Comparison of ENCODE assay signal across 11 mouse cellular contexts in the genomic region with DNA sequence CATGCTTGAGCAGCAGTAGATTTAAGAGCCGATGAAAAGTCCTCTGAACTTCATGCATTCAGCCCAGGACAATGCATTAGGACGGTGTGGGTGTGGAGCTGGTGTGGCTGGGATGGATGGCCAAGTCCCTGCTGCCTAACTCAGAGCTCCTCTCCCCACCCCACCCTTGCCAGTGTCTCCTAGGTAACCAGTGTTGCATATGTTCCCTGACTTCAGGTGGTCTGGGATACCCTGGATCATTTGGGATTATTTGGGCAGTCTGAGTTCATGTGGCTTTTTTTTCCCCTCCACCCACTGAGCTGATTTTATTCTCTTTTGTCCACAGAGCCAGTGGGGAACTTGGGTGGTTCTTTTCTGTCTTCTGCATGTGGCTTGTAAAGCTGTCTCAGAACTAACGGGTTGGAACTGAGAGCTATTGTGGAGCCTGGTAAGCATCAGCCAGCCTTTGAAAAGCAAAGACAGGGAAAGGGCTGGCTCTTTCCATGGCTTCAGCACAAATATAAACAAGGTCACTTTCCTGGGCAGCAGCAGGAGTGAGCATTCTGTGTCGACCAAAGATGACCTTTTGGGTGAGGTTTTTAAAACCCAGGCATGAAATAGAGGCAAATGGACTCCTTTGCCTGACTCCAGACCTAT.
DNase-seq lines count a peak whose midpoint lies in the region; ATAC-seq and TF ChIP-seq lines count a peak whose summit lies in the region.
"Had no signal": no experiment of that assay in that cellular context is flagged by ENCODE, and none has a peak within 500 bp of the region (broad histone marks: within the 10 kb centered on the region; RNA-seq: fewer than 3 reads in every experiment).

No protein-coding gene starts in this region.

- H3K9me3 ChIP-seq in heart, embryonic 13.5 days, result no peaks in the 10 kb centered on the region
- no peaks in the 10 kb centered on the region for H3K9me3 ChIP-seq in forebrain, postnatal 0 days (ENCODE audit: low read length)
- no peaks in the 10 kb centered on the region for H3K9me3 ChIP-seq in midbrain, embryonic 12.5 days
- H3K9me3 ChIP-seq: intestine, embryonic 15.5 days had no signal

- no peak overlapping the region for H3K4me2 ChIP-seq in heart, embryonic 13.5 days
- H3K4me2 ChIP-seq in forebrain, postnatal 0 days (ENCODE audit: low read depth), result no peak overlapping the region
- no peak overlapping the region for H3K4me2 ChIP-seq in midbrain, embryonic 12.5 days (replicated peaks)
- H3K4me2 ChIP-seq: intestine, embryonic 15.5 days had no signal

- no peak for TF ChIP-seq CTCF in brain, embryonic 14.5 days (IDR thresholded peaks at IDR 0.05; ENCODE audit: borderline replicate concordance, extremely low read depth, insufficient read depth, insufficient read length)
- no peak for TF ChIP-seq CTCF in forebrain, postnatal 0 days (IDR thresholded peaks at IDR 0.05; ENCODE audit: low read depth)

- no peak overlapping the region for H3K9ac ChIP-seq in heart, embryonic 13.5 days
- H3K9ac ChIP-seq in forebrain, postnatal 0 days, result no peak overlapping the region
- H3K9ac ChIP-seq in midbrain, embryonic 12.5 days (replicated peaks), result no peak overlapping the region
- H3K9ac ChIP-seq: intestine, embryonic 15.5 days had no signal

- H3K27ac ChIP-seq in heart, embryonic 13.5 days (replicated peaks), result peak overlapping the region; percentile 51
- no peak overlapping the region for H3K27ac ChIP-seq in forebrain, postnatal 0 days (ENCODE audit: low read depth, low read length)
- no peak overlapping the region for H3K27ac ChIP-seq in midbrain, embryonic 12.5 days (replicated peaks)
- H3K27ac ChIP-seq: intestine, embryonic 15.5 days had no signal

- H3K36me3 ChIP-seq in heart, embryonic 13.5 days, result no peaks in the 10 kb centered on the region
- H3K36me3 ChIP-seq in forebrain, postnatal 0 days (ENCODE audit: insufficient read depth), result no peaks in the 10 kb centered on the region
- H3K36me3 ChIP-seq in midbrain, embryonic 12.5 days, result no peaks in the 10 kb centered on the region
- H3K36me3 ChIP-seq: intestine, embryonic 15.5 days had no signal

- no peak overlapping the region for H3K4me3 ChIP-seq in heart, embryonic 13.5 days
- H3K4me3 ChIP-seq in forebrain, postnatal 0 days (ENCODE audit: low read depth, low read length), result no peak overlapping the region
- H3K4me3 ChIP-seq in midbrain, embryonic 12.5 days, result no peak overlapping the region
- H3K4me3 ChIP-seq: intestine, embryonic 15.5 days had no signal

- 30% methylated on average over 4 of the region's 4 CpGs for WGBS in heart, embryonic 13.5 days
- 6% methylated on average over 4 of the region's 4 CpGs for WGBS in forebrain, postnatal 0 days
- 6% methylated on average over 4 of the region's 4 CpGs for WGBS in midbrain, embryonic 12.5 days

- TF ChIP-seq POLR2A in brain, embryonic 14.5 days (IDR thresholded peaks at IDR 0.05; ENCODE audit: borderline replicate concordance, extremely low read depth, insufficient read depth, insufficient read length, poor library complexity, severe bottlenecking), result no peak

- intact Hi-C loops in left cerebral cortex, postnatal 25 days (cut with DNase I), result no loop called here

- DNase-seq in heart, adult 18-20 months, result no peak
- DNase-seq in brain, embryonic 14.5 days (ENCODE audit: low read depth), result peak; percentile 55
- DNase-seq in forebrain, postnatal 0 days, result no peak
- DNase-seq in left cerebral cortex, postnatal 25 days (ENCODE audit: low spot score in 2 of 2), result no peak
- DNase-seq in layer of hippocampus, postnatal 36 days, result no peak
- DNase-seq: thymus, adult 2 months had no signal

- ATAC-seq in heart, embryonic 13.5 days (ENCODE audit: extremely low read depth, insufficient number of reproducible peaks, low FRiP score, low TSS enrichment), result no peak
- ATAC-seq in forebrain, postnatal 0 days, result 0 out of 2 replicates have a peak, but pooled peaks have one; percentile 18
- peak; percentile 83 for ATAC-seq in midbrain, embryonic 12.5 days (ENCODE audit: low FRiP score, low read depth)
- no peak for ATAC-seq in megakaryocyte, adult 5-6 weeks (ENCODE audit: poor library complexity, severe bottlenecking)
- ATAC-seq: activated CD4-positive, CD25-positive, alpha-beta regulatory T cell, adult 4 months had no signal

- H3K4me1 ChIP-seq in heart, embryonic 13.5 days, result peaks cover 23% of the 10 kb centered on the region
- no peaks in the 10 kb centered on the region for H3K4me1 ChIP-seq in forebrain, postnatal 0 days (ENCODE audit: insufficient read depth)
- H3K4me1 ChIP-seq in midbrain, embryonic 12.5 days, result peaks cover 3% of the 10 kb centered on the region

- no peaks in the 10 kb centered on the region for H3K27me3 ChIP-seq in heart, embryonic 13.5 days (replicated peaks)
- H3K27me3 ChIP-seq in forebrain, postnatal 0 days (ENCODE audit: insufficient read depth, low read length), result no peaks in the 10 kb centered on the region
- peaks cover 78% of the 10 kb centered on the region for H3K27me3 ChIP-seq in midbrain, embryonic 12.5 days
- H3K27me3 ChIP-seq: intestine, embryonic 15.5 days had no signal

Comparison
In these comparisons a context has a peak if more than half of its experiments do, and no peak if none do; other contexts are left out.
1. ATAC-seq: peak in forebrain, postnatal 0 days (single experiment) and midbrain, embryonic 12.5 days (single experiment); none in heart, embryonic 13.5 days (single experiment) and megakaryocyte, adult 5-6 weeks (single experiment).